13 mouse cellular contexts compared by ENCODE assay signal in genomic region chr2:49627611-49628010, GRCm38 (mm10). TPM values are rescaled to one million over a fixed set of nuclear protein-coding genes. Genes with fewer than 3 reads are reported as not detected.
DNase-seq lines count a peak whose midpoint lies in the region; ATAC-seq lines count a peak whose summit lies in the region.
"Had no signal": no experiment of that assay in that cellular context is flagged by ENCODE, and none has a peak within 500 bp of the region (broad histone marks: within the 10 kb centered on the region; RNA-seq: fewer than 3 reads in every experiment).

No protein-coding gene starts in this region.

- peaks cover 47% of the 10 kb centered on the region for H3K4me1 ChIP-seq in hindbrain, embryonic 12.5 days
- peaks cover under 1% of the 10 kb centered on the region for H3K4me1 ChIP-seq in hindbrain, embryonic 11.5 days (replicated peaks; ENCODE audit: control insufficient read depth, insufficient read depth, low read length)
- H3K4me1 ChIP-seq in hindbrain, embryonic 16.5 days (ENCODE audit: control insufficient read depth, insufficient read depth, low read depth, low read length), result peaks cover 20% of the 10 kb centered on the region
- H3K4me1 ChIP-seq: liver, embryonic 13.5 days had no signal

- no peaks in the 10 kb centered on the region for H3K27me3 ChIP-seq in hindbrain, embryonic 12.5 days
- no peaks in the 10 kb centered on the region for H3K27me3 ChIP-seq in hindbrain, embryonic 11.5 days (ENCODE audit: control insufficient read depth, insufficient read depth, low read length)
- H3K27me3 ChIP-seq in hindbrain, embryonic 16.5 days (replicated peaks; ENCODE audit: control insufficient read depth, insufficient read depth, low read length), result no peaks in the 10 kb centered on the region
- H3K27me3 ChIP-seq: liver, embryonic 13.5 days had no signal

- H3K9me3 ChIP-seq in hindbrain, embryonic 12.5 days (replicated peaks), result peaks cover 5% of the 10 kb centered on the region; the same call in 1 of the 2 replicates
- H3K9me3 ChIP-seq in hindbrain, embryonic 11.5 days (ENCODE audit: control insufficient read depth, low read length), result no peaks in the 10 kb centered on the region
- H3K9me3 ChIP-seq in hindbrain, embryonic 16.5 days (ENCODE audit: control insufficient read depth, low read length), result no peaks in the 10 kb centered on the region
- H3K9me3 ChIP-seq: liver, embryonic 13.5 days had no signal

- no peak overlapping the region for H3K4me2 ChIP-seq in hindbrain, embryonic 12.5 days (replicated peaks)
- H3K4me2 ChIP-seq in hindbrain, embryonic 11.5 days (replicated peaks; ENCODE audit: low read depth, low read length), result no peak overlapping the region
- H3K4me2 ChIP-seq in hindbrain, embryonic 16.5 days (ENCODE audit: low read length), result peak overlapping the region; percentile 18; the same call in 1 of the 2 replicates
- H3K4me2 ChIP-seq: liver, embryonic 13.5 days had no signal

- WGBS in hindbrain, embryonic 12.5 days, result 74% methylated on average over 7 of the region's 7 CpGs
- whole genome bisulfite sequencing in hindbrain, embryonic 11.5 days, result 75% methylated on average over 7 of the region's 7 CpGs
- 36% methylated on average over 7 of the region's 7 CpGs for WGBS in hindbrain, embryonic 16.5 days

- no peak for DNase-seq in hindbrain, embryonic 11.5 days (ENCODE audit: low spot score)
- peak; percentile 13 for DNase-seq in NIH3T3 (ENCODE audit: low read depth)
- peak; percentile 82 to 84 for DNase-seq in cerebellum, postnatal 36 days
- DNase-seq in embryo, embryonic 9.5 days (ENCODE audit: extremely low spot score), result no peak
- DNase-seq in kidney, postnatal 36 days, result no peak
- DNase-seq: adrenal gland, adult 8-10 months; kidney, adult 8-10 months; liver, embryonic 13.5 days; retina, postnatal 1 day; thymus, postnatal 14 days had no signal

- peak overlapping the region; percentile 44; the same call in 1 of the 2 replicates for H3K27ac ChIP-seq in hindbrain, embryonic 12.5 days
- H3K27ac ChIP-seq in hindbrain, embryonic 11.5 days (ENCODE audit: low read depth, low read length), result no peak overlapping the region
- H3K27ac ChIP-seq in hindbrain, embryonic 16.5 days (ENCODE audit: low read depth, low read length), result peak overlapping the region; percentile 9; the same call in 1 of the 2 replicates
- H3K27ac ChIP-seq: liver, embryonic 13.5 days had no signal

- peaks cover 12% of the 10 kb centered on the region for H3K36me3 ChIP-seq in hindbrain, embryonic 12.5 days
- no peaks in the 10 kb centered on the region for H3K36me3 ChIP-seq in hindbrain, embryonic 11.5 days (ENCODE audit: control insufficient read depth, insufficient read depth, low read length)
- no peaks in the 10 kb centered on the region for H3K36me3 ChIP-seq in hindbrain, embryonic 16.5 days (ENCODE audit: control insufficient read depth, insufficient read depth, low read length)
- H3K36me3 ChIP-seq: liver, embryonic 13.5 days had no signal

- H3K4me3 ChIP-seq in hindbrain, embryonic 12.5 days, result no peak overlapping the region
- H3K4me3 ChIP-seq in hindbrain, embryonic 11.5 days (ENCODE audit: low read depth, low read length), result no peak overlapping the region
- no peak overlapping the region for H3K4me3 ChIP-seq in hindbrain, embryonic 16.5 days (ENCODE audit: low read length)
- H3K4me3 ChIP-seq: liver, embryonic 13.5 days had no signal

- no peak overlapping the region for H3K9ac ChIP-seq in hindbrain, embryonic 12.5 days
- no peak overlapping the region for H3K9ac ChIP-seq in hindbrain, embryonic 11.5 days (ENCODE audit: low read depth, low read length)
- no peak overlapping the region for H3K9ac ChIP-seq in hindbrain, embryonic 16.5 days (ENCODE audit: low read depth, low read length)
- H3K9ac ChIP-seq: liver, embryonic 13.5 days had no signal

- no peak for ATAC-seq in hindbrain, embryonic 12.5 days (ENCODE audit: low FRiP score)
- ATAC-seq in hindbrain, embryonic 11.5 days (ENCODE audit: low FRiP score), result no peak
- peak; percentile 78 for ATAC-seq in hindbrain, embryonic 16.5 days
- no peak for ATAC-seq in megakaryocyte, adult 5-6 weeks (ENCODE audit: poor library complexity, severe bottlenecking)

RNA-seq across cellular contexts. Expression of gene Kif5c, which starts 8.5 kb away (rescaled TPM):
- 153 and 157 TPM in 2 replicates for polyA plus RNA-seq in hindbrain, embryonic 12.5 days (2016; fragmentation: Nextera tagmentation; extraction: Ambion mirVana)
- 112 and 115 TPM in 2 replicates for polyA plus RNA-seq in hindbrain, embryonic 11.5 days (2014; fragmentation: Nextera tagmentation; extraction: Ambion mirVana)
- 168 and 173 TPM in 2 replicates for polyA plus RNA-seq in hindbrain, embryonic 16.5 days (2015; fragmentation: Nextera tagmentation; extraction: Ambion mirVana)
- 0.13 and 0.16 TPM in 2 replicates for total RNA-seq in megakaryocyte, adult 5-6 weeks (2015)
- total RNA-seq in megakaryocyte, adult 5-6 weeks (2017), result 0.15 and 0.28 TPM in 2 replicates

Comparison
In these comparisons a context has a peak if more than half of its experiments do, and no peak if none do; other contexts are left out.
1. DNase-seq: peak in NIH3T3 (single experiment) and cerebellum, postnatal 36 days (2 of 2); none in hindbrain, embryonic 11.5 days (single experiment), embryo, embryonic 9.5 days (single experiment) and kidney, postnatal 36 days (0 of 2).